ENCODE assay signal across 11 mouse cellular contexts in the genomic region with DNA sequence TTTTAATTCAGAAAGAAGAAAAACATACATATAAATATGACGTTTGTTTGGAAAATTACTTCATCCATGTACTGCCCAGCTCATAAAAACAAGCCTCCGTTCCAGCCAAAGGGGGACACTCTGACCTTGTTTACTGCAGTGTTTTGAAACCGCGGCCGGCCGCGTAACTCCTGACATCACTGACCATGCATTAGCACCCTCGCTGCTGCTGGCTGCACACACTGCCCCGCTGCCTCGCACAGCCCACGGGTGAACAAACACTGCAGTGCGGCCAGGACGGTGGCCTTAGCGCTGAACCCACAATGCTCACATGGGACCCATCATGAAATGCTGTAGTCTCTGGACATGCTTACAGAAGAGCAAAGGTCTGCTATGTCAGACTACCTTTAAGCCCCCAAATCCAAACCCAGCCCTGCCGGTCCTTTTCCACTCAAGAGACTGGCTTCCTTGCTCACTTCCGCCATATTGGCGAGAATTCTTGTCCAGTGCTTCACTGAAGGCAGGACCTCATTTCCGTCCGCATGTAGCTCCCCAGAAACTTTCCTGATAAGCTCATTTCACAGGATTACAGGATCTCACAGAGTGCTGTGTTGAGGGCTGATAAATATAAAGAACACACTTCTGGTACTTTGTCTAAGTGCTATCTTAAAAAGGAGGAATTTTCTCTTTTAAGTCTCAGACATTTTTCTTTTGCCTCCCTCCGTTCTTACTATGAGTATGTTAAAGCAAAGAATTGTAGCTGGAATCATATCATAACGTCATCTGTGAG.
A peak's percentile ranks its signal among the peaks of the same experiment; 100 is the strongest.
DNase-seq lines count a peak whose midpoint lies in the region; ATAC-seq and TF ChIP-seq lines count a peak whose summit lies in the region.
"Had no signal": no experiment of that assay in that cellular context is flagged by ENCODE, and none has a peak within 500 bp of the region (broad histone marks: within the 10 kb centered on the region; RNA-seq: fewer than 3 reads in every experiment).

No protein-coding gene starts in this region.

- peak overlapping the region; percentile 67 for H3K9ac ChIP-seq in liver, adult 2 months (ENCODE audit: low read depth, low read length)
- H3K9ac ChIP-seq in stomach, postnatal 0 days (ENCODE audit: low read length) = no peak overlapping the region
- no peak overlapping the region for H3K9ac ChIP-seq in forebrain, embryonic 12.5 days
- H3K9ac ChIP-seq: forebrain, embryonic 15.5 days; stomach, embryonic 15.5 days had no signal

- 0 out of 2 replicates have a peak, but pooled peaks have one; percentile 36 for TF ChIP-seq POLR2A in liver, adult 2 months (IDR thresholded peaks at IDR 0.05; ENCODE audit: extremely low read depth, insufficient read depth, low read length)
- TF ChIP-seq POLR2A in cerebellum, adult 2 months (IDR thresholded peaks at IDR 0.05; ENCODE audit: borderline replicate concordance, insufficient read depth, low read length) = no peak

- no peaks in the 10 kb centered on the region for H3K27me3 ChIP-seq in heart, embryonic 10.5 days (ENCODE audit: insufficient read depth, poor library complexity, severe bottlenecking)
- H3K27me3 ChIP-seq in erythroblast, embryonic 14.5 days (ENCODE audit: control insufficient read depth) = no peaks in the 10 kb centered on the region
- no peaks in the 10 kb centered on the region for H3K27me3 ChIP-seq in liver, adult 2 months (ENCODE audit: control insufficient read depth, insufficient read depth, low read length)
- H3K27me3 ChIP-seq in stomach, postnatal 0 days (ENCODE audit: control insufficient read depth, insufficient read depth, low read length) = no peaks in the 10 kb centered on the region
- H3K27me3 ChIP-seq in forebrain, embryonic 12.5 days = no peaks in the 10 kb centered on the region
- H3K27me3 ChIP-seq in cerebellum, adult 2 months (ENCODE audit: control insufficient read depth, insufficient read depth, low read length) = no peaks in the 10 kb centered on the region
- H3K27me3 ChIP-seq: forebrain, embryonic 15.5 days; stomach, embryonic 15.5 days had no signal

- intact Hi-C loops in heart, postnatal 25 days (cut with DNase I) = no loop called here

- peaks cover 60% of the 10 kb centered on the region for H3K4me1 ChIP-seq in heart, embryonic 10.5 days
- peaks cover 61% of the 10 kb centered on the region for H3K4me1 ChIP-seq in erythroblast, embryonic 14.5 days (ENCODE audit: control insufficient read depth)
- H3K4me1 ChIP-seq in liver, adult 2 months (ENCODE audit: control insufficient read depth, insufficient read depth, low read length) = peaks cover 53% of the 10 kb centered on the region
- H3K4me1 ChIP-seq in stomach, postnatal 0 days (replicated peaks; ENCODE audit: control insufficient read depth, insufficient read depth) = no peaks in the 10 kb centered on the region
- peaks cover 19% of the 10 kb centered on the region for H3K4me1 ChIP-seq in forebrain, embryonic 12.5 days
- peaks cover 15% of the 10 kb centered on the region for H3K4me1 ChIP-seq in cerebellum, adult 2 months (ENCODE audit: control insufficient read depth, insufficient read depth, low read length)
- H3K4me1 ChIP-seq: stomach, embryonic 15.5 days had no signal

- ATAC-seq in megakaryocyte-erythroid progenitor cell, adult 5-6 weeks (replicated peaks; ENCODE audit: low FRiP score, low TSS enrichment, poor library complexity, severe bottlenecking) = peak; percentile 36
- ATAC-seq in stomach, postnatal 0 days (ENCODE audit: low FRiP score, low TSS enrichment) = no peak
- no peak for ATAC-seq in forebrain, embryonic 12.5 days (ENCODE audit: low FRiP score)
- ATAC-seq: forebrain, embryonic 15.5 days; intestine, embryonic 16.5 days had no signal

- 0 out of 2 replicates have a peak, but pooled peaks cover 4% of the 10 kb centered on the region for H3K9me3 ChIP-seq in heart, embryonic 10.5 days
- peaks cover 12% of the 10 kb centered on the region for H3K9me3 ChIP-seq in erythroblast, embryonic 14.5 days (ENCODE audit: control insufficient read depth, low read length)
- H3K9me3 ChIP-seq in stomach, postnatal 0 days (ENCODE audit: control insufficient read depth, low read length) = 0 out of 2 replicates have a peak, but pooled peaks cover 6% of the 10 kb centered on the region
- H3K9me3 ChIP-seq in forebrain, embryonic 12.5 days = peaks cover 5% of the 10 kb centered on the region
- H3K9me3 ChIP-seq: stomach, embryonic 15.5 days had no signal

- no peak for TF ChIP-seq EP300 in stomach, postnatal 0 days (optimal IDR thresholded peaks at IDR 0.05)

- no peak overlapping the region for H3K4me3 ChIP-seq in heart, embryonic 10.5 days
- peak overlapping the region; percentile 51 for H3K4me3 ChIP-seq in erythroblast, embryonic 14.5 days (replicated peaks)
- peak overlapping the region; percentile 49 for H3K4me3 ChIP-seq in liver, adult 2 months (ENCODE audit: insufficient read depth, low read depth, low read length)
- H3K4me3 ChIP-seq in stomach, postnatal 0 days (ENCODE audit: low read depth, low read length) = no peak overlapping the region
- no peak overlapping the region for H3K4me3 ChIP-seq in forebrain, embryonic 12.5 days (replicated peaks)
- H3K4me3 ChIP-seq in cerebellum, adult 2 months (replicated peaks; ENCODE audit: insufficient read depth, low read depth, low read length) = no peak overlapping the region
- H3K4me3 ChIP-seq: forebrain, embryonic 15.5 days; stomach, embryonic 15.5 days had no signal

- peak overlapping the region; percentile 79 for H3K27ac ChIP-seq in heart, embryonic 10.5 days
- H3K27ac ChIP-seq in liver, adult 2 months (replicated peaks; ENCODE audit: insufficient read depth, low read depth, low read length) = peak overlapping the region; percentile 92
- H3K27ac ChIP-seq in stomach, postnatal 0 days (replicated peaks) = no peak overlapping the region
- H3K27ac ChIP-seq in forebrain, embryonic 12.5 days = no peak overlapping the region
- no peak overlapping the region for H3K27ac ChIP-seq in cerebellum, adult 2 months (ENCODE audit: insufficient read depth, low read length)
- H3K27ac ChIP-seq: stomach, embryonic 15.5 days had no signal

- peaks cover 3% of the 10 kb centered on the region; the same call in 1 of the 2 replicates for H3K36me3 ChIP-seq in heart, embryonic 10.5 days
- H3K36me3 ChIP-seq in erythroblast, embryonic 14.5 days (ENCODE audit: control insufficient read depth) = peaks cover 13% of the 10 kb centered on the region
- H3K36me3 ChIP-seq in liver, adult 2 months (ENCODE audit: control insufficient read depth, insufficient read depth, low read length) = peaks cover 2% of the 10 kb centered on the region; the same call in 1 of the 2 replicates
- no peaks in the 10 kb centered on the region for H3K36me3 ChIP-seq in stomach, postnatal 0 days (ENCODE audit: control insufficient read depth, insufficient read depth, low read length)
- no peaks in the 10 kb centered on the region for H3K36me3 ChIP-seq in forebrain, embryonic 12.5 days (replicated peaks)
- H3K36me3 ChIP-seq: forebrain, embryonic 15.5 days; stomach, embryonic 15.5 days had no signal

- 0 out of 2 replicates have a peak, but pooled peaks have one; percentile 4 for TF ChIP-seq CTCF in liver, adult 2 months (IDR thresholded peaks at IDR 0.05; ENCODE audit: low read depth, low read length)
- TF ChIP-seq CTCF in stomach, postnatal 0 days (IDR thresholded peaks at IDR 0.05; ENCODE audit: low read depth) = no peak
- no peak for TF ChIP-seq CTCF in cerebellum, adult 2 months (IDR thresholded peaks at IDR 0.05; ENCODE audit: borderline replicate concordance, insufficient read depth, low read depth, low read length)

- peaks cover 33% of the 10 kb centered on the region for H3K79me2 ChIP-seq in liver, adult 2 months (ENCODE audit: control insufficient read depth, insufficient read depth, low read length)

- H3K4me2 ChIP-seq in stomach, postnatal 0 days (replicated peaks; ENCODE audit: low read depth) = no peak overlapping the region
- no peak overlapping the region for H3K4me2 ChIP-seq in forebrain, embryonic 12.5 days
- H3K4me2 ChIP-seq: forebrain, embryonic 15.5 days; stomach, embryonic 15.5 days had no signal

- no peak for DNase-seq in heart, embryonic 10.5 days (ENCODE audit: low spot score)
- DNase-seq in heart, postnatal 25 days (ENCODE audit: low spot score) = no peak
- DNase-seq in liver, adult 2 months (ENCODE audit: extremely low read depth, low read depth, low spot score) = peak; percentile 92
- DNase-seq in stomach, postnatal 0 days (ENCODE audit: low spot score) = no peak
- DNase-seq in cerebellum, adult 2 months = no peak

- 77% methylated on average over 21 of the region's 21 CpGs for WGBS in heart, embryonic 10.5 days
- WGBS in liver, adult 2 months = 24% methylated on average over 21 of the region's 21 CpGs
- 85% methylated on average over 21 of the region's 21 CpGs for WGBS in stomach, postnatal 0 days
- 91% methylated on average over 21 of the region's 21 CpGs for WGBS in forebrain, embryonic 12.5 days
- 91% methylated on average over 21 of the region's 21 CpGs for whole genome bisulfite sequencing in cerebellum, adult 2 months

Comparison
In these comparisons a context has a peak if more than half of its experiments do, and no peak if none do; other contexts are left out.
1. H3K27ac ChIP-seq: peak in heart, embryonic 10.5 days (single experiment) and liver, adult 2 months (single experiment); none in stomach, postnatal 0 days (single experiment), forebrain, embryonic 12.5 days (single experiment) and cerebellum, adult 2 months (single experiment).
2. H3K4me3 ChIP-seq: peak in erythroblast, embryonic 14.5 days (single experiment) and liver, adult 2 months (single experiment); none in heart, embryonic 10.5 days (single experiment), stomach, postnatal 0 days (single experiment), forebrain, embryonic 12.5 days (single experiment) and cerebellum, adult 2 months (single experiment).